Mouse (Mus musculus): ENCODE measurements around the gene Adam6b. TPM values are rescaled to one million over a fixed set of nuclear protein-coding genes. Genes with fewer than 3 reads are reported as not detected.

Adam6b gene
- polyA plus RNA-seq (2014; fragmentation: Illumina TruSeq; extraction: RNeasy Lipid Tissue Mini Kit (QIAGEN cat#74804); ENCODE audit: low replicate concordance): 0.22 TPM

DNA sequence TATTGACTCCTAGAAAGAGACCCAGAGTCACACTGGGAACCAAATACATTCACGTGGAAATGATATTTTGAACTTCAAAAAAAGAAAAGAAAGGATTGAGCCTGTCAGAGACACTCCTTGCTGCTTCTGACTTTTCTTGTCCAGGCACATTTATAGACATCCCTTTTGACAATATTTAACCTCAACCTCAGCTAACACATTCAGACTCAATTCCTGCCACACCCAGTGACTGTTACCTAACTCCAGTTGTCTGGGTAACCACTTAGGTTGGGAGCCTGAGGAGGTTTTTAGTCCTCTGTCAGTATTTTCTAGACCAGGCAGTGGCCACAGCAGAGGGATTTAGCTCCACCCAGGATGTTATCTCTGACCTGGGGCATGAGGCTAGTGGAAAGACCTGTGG, at the start of gene Adam6b:
Adam6b (plus strand) TSS at position 301 of the 400 bp plus-strand sequence.

Other genes with a start within 250 kb of the Adam6b start
- not detected for gene Adam6a, start 54.4 kb downstream of the Adam6b start, polyA plus RNA-seq (2014; fragmentation: Illumina TruSeq; extraction: RNeasy Lipid Tissue Mini Kit (QIAGEN cat#74804); ENCODE audit: low replicate concordance)

Measured in small intestine, adult 10 weeks (tissue).